Mouse (Mus musculus) kidney, adult 2 months (tissue): ENCODE measurements at regions not wholly inside any gene's neighbourhood (a gene's known extent, or its start where the extent isn't known, plus 50 kb on each side); places are given as distances from the start of the nearest gene placed in this dataset.
"Not testable (repeated sequence)": the region's sequence is repeated elsewhere in the genome, so short reads cannot be mapped to it uniquely, and the experiment has no call there.

Source experiments
- DNase-seq: peaks from one replicate; pipeline ENCODE4 v3.0.0; 2021
- H3K27ac ChIP-seq: fragments of 200-500 bp; 2 replicates; pipeline ENCODE4 v1.5.1; 2012; ENCODE audit warnings: low read depth, low read length, control low read depth, inconsistent platforms; ENCODE audit not compliant: insufficient read depth
- H3K27me3 ChIP-seq: fragments of 200-500 bp; replicated peaks from 2 replicates; pipeline ENCODE4 v1.6.1; 2012; ENCODE audit warnings: mild to moderate bottlenecking, moderate library complexity, low read length, inconsistent platforms; ENCODE audit not compliant: control insufficient read depth, insufficient read depth
- H3K36me3 ChIP-seq: fragments of 200-500 bp; 2 replicates; pipeline ENCODE4 v1.6.1; 2012; ENCODE audit warnings: mild to moderate bottlenecking, moderate library complexity, low read length, inconsistent platforms; ENCODE audit not compliant: control insufficient read depth, insufficient read depth
- H3K4me1 ChIP-seq: fragments of 200-500 bp; 2 replicates; pipeline ENCODE4 v1.6.1; 2011; ENCODE audit warnings: low read length; ENCODE audit not compliant: control insufficient read depth, insufficient read depth
- H3K4me3 ChIP-seq: fragments of 200-500 bp; 2 replicates; pipeline ENCODE4 v1.5.1; 2011; ENCODE audit warnings: mild to moderate bottlenecking, low read depth, low read length, control low read depth; ENCODE audit not compliant: insufficient read depth
- CTCF ChIP-seq: fragments of 200-500 bp; conservative IDR thresholded peaks from 2 replicates; pipeline ENCODE4 v1.5.1; 2011; ENCODE audit warnings: low read depth, mild to moderate bottlenecking, control low read depth, low read length, moderate library complexity, mixed read lengths; ENCODE audit not compliant: insufficient read depth, insufficient read length
- POLR2A ChIP-seq: fragments of 200-500 bp; IDR thresholded peaks from one replicate; pipeline ENCODE4 v1.6.1; 2011; ENCODE audit warnings: low read depth, low read length, control low read depth
- WGBS: fragments of 180-500 bp; shearing (Covaris S2); methylation state at CpG from one replicate; pipeline ENCODE4 v1.1.7; 2018; 5-methylcytosine and 5-hydroxymethylcytosine counted together

GRCm38 (mm10) chr6:13763636-13764035 is 76.1 kb downstream of the Gpr85 start:
- not testable (repeated sequence) for H3K4me1 ChIP-seq, H3K27ac ChIP-seq, H3K27me3 ChIP-seq, H3K36me3 ChIP-seq, H3K4me3 ChIP-seq
- WGBS: 59% methylated on average over 4 of the region's 4 CpGs
- peak; percentile 82 for DNase-seq

GRCm38 (mm10) chr6:13759431-13759830 is 80.3 kb downstream of the Gpr85 start:
- no peaks in the 10 kb centered on the region for H3K36me3 ChIP-seq
- H3K27ac ChIP-seq: no peak overlapping the region
- no peak for DNase-seq
- WGBS: 76% methylated on average over 2 of the region's 2 CpGs
- H3K27me3 ChIP-seq: no peaks in the 10 kb centered on the region
- H3K4me3 ChIP-seq: no peak overlapping the region
- TF ChIP-seq POLR2A: no peak
- no peak for TF ChIP-seq CTCF
- no peaks in the 10 kb centered on the region for H3K4me1 ChIP-seq

DNA sequence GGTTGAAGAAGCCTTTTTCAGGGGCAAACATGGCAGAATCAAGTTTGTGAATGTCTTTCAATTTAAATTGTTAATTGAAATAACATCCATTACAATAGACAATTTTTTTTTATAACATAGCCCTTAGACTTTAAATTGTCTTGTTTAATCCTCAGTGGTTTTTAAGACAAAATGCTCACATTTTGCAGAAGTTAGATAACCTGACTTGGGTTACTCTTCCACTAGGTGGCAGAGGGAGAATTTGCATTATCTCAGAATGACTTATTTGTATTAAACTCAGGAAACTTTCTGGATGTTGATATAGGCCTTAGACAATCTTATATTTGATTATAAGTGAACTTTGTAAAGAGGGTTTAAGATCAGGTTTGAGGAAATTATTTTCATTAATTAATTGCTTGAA is 80.8 kb downstream of the Gpr85 start:
- no peaks in the 10 kb centered on the region for H3K4me1 ChIP-seq
- H3K27me3 ChIP-seq: no peaks in the 10 kb centered on the region
- H3K27ac ChIP-seq: no peak overlapping the region
- no peaks in the 10 kb centered on the region for H3K36me3 ChIP-seq
- no peak for DNase-seq
- no peak for TF ChIP-seq POLR2A
- TF ChIP-seq CTCF: no peak
- H3K4me3 ChIP-seq: no peak overlapping the region

- WGBS: 57% methylated on average over 7 of the region's 7 CpGs
- DNase-seq: no peak
- TF ChIP-seq POLR2A (no peak), CTCF (no peak)
These were observed 71.3 kb upstream of the Bmt2 start for GRCm38 (mm10) chr6:13748931-13749638.

GRCm38 (mm10) chr6:13747969-13748368 is 70.2 kb upstream of the Bmt2 start:
- TF ChIP-seq POLR2A (no peak), CTCF (no peak)
- DNase-seq: no peak
- 44% methylated on average over 8 of the region's 8 CpGs for WGBS
- Histone ChIP-seq H3K4me3 (no peak overlapping the region), H3K27ac (no peak overlapping the region), H3K36me3 (no peaks in the 10 kb centered on the region), H3K4me1 (no peaks in the 10 kb centered on the region), H3K27me3 (no peaks in the 10 kb centered on the region)

More at GRCm38 (mm10) chr6:13748931-13749638, 71.3 kb upstream of the Bmt2 start:
- Histone ChIP-seq H3K27me3 (no peaks in the 10 kb centered on the region), H3K4me1 (no peaks in the 10 kb centered on the region), H3K36me3 (no peaks in the 10 kb centered on the region), H3K27ac (no peak overlapping the region), H3K4me3 (no peak overlapping the region)

GRCm38 (mm10) chr6:13746577-13747482 is 69.1 kb upstream of the Bmt2 start:
- Histone ChIP-seq H3K4me1 (no peaks in the 10 kb centered on the region), H3K36me3 (no peaks in the 10 kb centered on the region), H3K27me3 (no peaks in the 10 kb centered on the region), H3K4me3 (no peak overlapping the region), H3K27ac (no peak overlapping the region)
- 80% methylated on average over 8 of the region's 8 CpGs for WGBS
- no peak for TF ChIP-seq CTCF
- TF ChIP-seq POLR2A: no peak
- no peak for DNase-seq
